Mouse (Mus musculus): Measurements from ENCODE around the gene Scube2.

DNA sequence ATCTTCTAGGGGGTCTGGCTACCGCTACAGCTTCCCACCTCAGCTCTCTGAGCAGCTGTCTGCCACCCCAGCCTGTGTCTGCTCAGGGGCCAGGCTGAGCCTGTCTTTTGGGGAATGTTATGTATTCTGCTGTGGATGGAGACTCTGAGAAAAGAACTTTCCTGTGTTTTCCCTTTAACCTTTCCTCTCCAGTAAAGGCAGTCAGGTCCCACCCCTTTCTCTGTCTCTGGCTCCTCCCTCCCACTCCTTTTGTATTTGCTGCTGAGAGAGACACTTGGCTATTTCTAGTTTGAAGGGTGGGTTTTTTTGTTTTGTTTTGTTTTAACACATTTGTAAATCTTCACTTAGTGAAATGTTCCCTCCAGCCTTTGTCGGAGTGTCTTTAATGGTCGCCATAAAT, 1.2 kb upstream of the Scube2 start:
- TF ChIP-seq EP300 (IDR thresholded peaks at IDR 0.05) (no peak), CTCF (IDR thresholded peaks at IDR 0.05) (no peak)

Data from lung, postnatal 0 days (tissue).